Mouse (Mus musculus): Measurements from ENCODE around the gene Cd59b.

Cd59b gene

GRCm38 (mm10) chr2:104069704-104070185 is at the start of gene Cd59b:
Gene Cd59b (plus strand): TSS chr2:104069849.
- DNase-seq (ENCODE audit: low spot score in 2 of 2) = no peak

- no peak for DNase-seq (ENCODE audit: low spot score in 2 of 2)
Observed at GRCm38 (mm10) chr2:104023096-104023495, 46.6 kb upstream of the Cd59b start.

GRCm38 (mm10) chr2:104024656-104025055 is 45.0 kb upstream of the Cd59b start:
- no peak for DNase-seq (ENCODE audit: low spot score in 2 of 2)

GRCm38 (mm10) chr2:104027458-104028138 is 42.1 kb upstream of the Cd59b start, which contains the start of gene Fbxo3:
Gene Fbxo3 (plus strand): TSS chr2:104027721.
- DNase-seq (ENCODE audit: low spot score in 2 of 2) = peak; percentile 67 to 72

GRCm38 (mm10) chr2:104028139-104028723 is 41.4 kb upstream of the Cd59b start, which contains the start of gene 4931422A03Rik:
Gene 4931422A03Rik (minus strand): TSS chr2:104028361.
- DNase-seq (ENCODE audit: low spot score in 2 of 2) = no peak

GRCm38 (mm10) chr2:104029074-104029473 is 40.6 kb upstream of the Cd59b start:
- DNase-seq (ENCODE audit: low spot score in 2 of 2) = no peak

- no peak for DNase-seq (ENCODE audit: low spot score in 2 of 2)
Observed at GRCm38 (mm10) chr2:104030381-104030780, 39.3 kb upstream of the Cd59b start.

- DNase-seq (ENCODE audit: low spot score in 2 of 2) = no peak
Observed at GRCm38 (mm10) chr2:104032056-104032455, 37.6 kb upstream of the Cd59b start.

- DNase-seq (ENCODE audit: low spot score in 2 of 2) = peak; percentile 32 to 34
Observed at GRCm38 (mm10) chr2:104034832-104035472, 34.7 kb upstream of the Cd59b start.

- DNase-seq (ENCODE audit: low spot score in 2 of 2) = no peak
Observed at GRCm38 (mm10) chr2:104035595-104035994, 34.1 kb upstream of the Cd59b start.

- no peak for DNase-seq (ENCODE audit: low spot score in 2 of 2)
Observed at GRCm38 (mm10) chr2:104036316-104036715, 33.3 kb upstream of the Cd59b start.

GRCm38 (mm10) chr2:104038236-104038635 is 31.4 kb upstream of the Cd59b start:
- DNase-seq (ENCODE audit: low spot score in 2 of 2) = no peak

GRCm38 (mm10) chr2:104041632-104042031 is 28.0 kb upstream of the Cd59b start:
- DNase-seq (ENCODE audit: low spot score in 2 of 2) = no peak

GRCm38 (mm10) chr2:104042766-104043165 is 26.9 kb upstream of the Cd59b start:
- no peak for DNase-seq (ENCODE audit: low spot score in 2 of 2)

- no peak for DNase-seq (ENCODE audit: low spot score in 2 of 2)
Observed at GRCm38 (mm10) chr2:104043624-104044478, 25.8 kb upstream of the Cd59b start.

GRCm38 (mm10) chr2:104044479-104045080 is 25.1 kb upstream of the Cd59b start:
- no peak for DNase-seq (ENCODE audit: low spot score in 2 of 2)

- no peak for DNase-seq (ENCODE audit: low spot score in 2 of 2)
Observed at GRCm38 (mm10) chr2:104058381-104058780, 11.3 kb upstream of the Cd59b start.

GRCm38 (mm10) chr2:104058954-104059353 is 10.7 kb upstream of the Cd59b start:
- no peak for DNase-seq (ENCODE audit: low spot score in 2 of 2)

GRCm38 (mm10) chr2:104059786-104060185 is 9.9 kb upstream of the Cd59b start:
- peak in 1 of 2 experiments; percentile 20 for DNase-seq (ENCODE audit: low spot score in 2 of 2)

GRCm38 (mm10) chr2:104060996-104061395 is 8.7 kb upstream of the Cd59b start:
- DNase-seq (ENCODE audit: low spot score in 2 of 2) = no peak

- DNase-seq (ENCODE audit: low spot score in 2 of 2) = no peak
Observed at GRCm38 (mm10) chr2:104062665-104063064, 7.0 kb upstream of the Cd59b start.
